In the genomic region with DNA sequence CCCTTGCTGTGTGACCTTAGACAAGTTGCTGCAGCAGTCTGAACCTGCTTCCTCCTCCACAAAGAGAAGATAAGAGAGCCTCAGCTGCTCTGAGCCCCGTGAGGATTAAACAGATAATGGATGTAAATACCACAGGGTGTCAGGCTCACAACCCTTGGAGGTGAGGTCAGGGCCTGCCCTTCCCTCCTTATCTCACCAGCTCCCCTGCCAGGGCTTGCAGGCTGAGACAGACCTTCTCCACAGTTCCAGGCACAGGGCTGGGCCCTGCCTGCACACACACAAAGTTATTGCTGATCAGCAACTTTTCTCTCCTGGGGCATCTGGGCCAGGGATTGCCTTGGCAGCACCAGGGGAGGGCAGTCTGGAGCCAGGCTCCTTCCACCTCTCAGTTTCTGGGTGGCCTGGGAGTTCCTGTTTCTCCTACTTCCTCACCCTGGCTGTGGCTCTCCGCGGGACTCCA, we compare ENCODE assay signal across 1 mouse cellular context.
A peak's percentile ranks its signal among the peaks of the same experiment; 100 is the strongest.
TF ChIP-seq lines count a peak whose summit lies in the region.

No protein-coding gene starts in this region.

TF ChIP-seq in ES-E14, 5 proteins besides CTCF, POLR2A, EP300 and RAD21:
- TF ChIP-seq ZNF384 (IDR thresholded peaks at IDR 0.05; ENCODE audit: low read depth, low read length) (no peak), MAFK (IDR thresholded peaks at IDR 0.05; ENCODE audit: insufficient read depth, low read depth, low read length) (peak; percentile 57; the same call in 1 of the 2 replicates)
